Mouse (Mus musculus) thymus, adult 2 months (tissue): ENCODE data around the gene Trim41.

Experiments
- CTCF ChIP-seq: fragments of 200-500 bp; IDR thresholded peaks from 2 replicates; pipeline ENCODE4 v1.5.1; 2012; ENCODE audit warnings: mild to moderate bottlenecking, control low read depth, low read length, moderate library complexity, borderline replicate concordance; ENCODE audit not compliant: control insufficient read depth, poor library complexity, insufficient read depth; ENCODE audit errors: extremely low read depth
- POLR2A ChIP-seq: fragments of 200-500 bp; IDR thresholded peaks from 2 replicates; pipeline ENCODE4 v1.6.1; 2012; ENCODE audit warnings: mild to moderate bottlenecking, low read length, control low read depth, moderate library complexity; ENCODE audit not compliant: control insufficient read depth, poor library complexity, insufficient read depth; ENCODE audit errors: extremely low read depth

GRCm38 (mm10) chr11:48816281-48816781 lies 822 bp downstream of the Trim41 start:
- no peak for TF ChIP-seq CTCF
- TF ChIP-seq POLR2A: no peak
